Mouse (Mus musculus) CH12.LX (cell line): ENCODE results near the gene Cysrt1.

Experiments used
- CTCF ChIP-seq, 2 experiments: IDR thresholded peaks in 1 of 2; conservative IDR thresholded peaks in 1 of 2; 2 replicates each; pipeline ENCODE4 v1.5.1; 2011 to 2012; ENCODE audit warnings: low read depth in 2 of 2, low read length in 2 of 2, improper control_type of control experiment in 1 of 2, inconsistent platforms in 1 of 2, mild to moderate bottlenecking in 1 of 2, moderate library complexity in 1 of 2
- E2F4 ChIP-seq: IDR thresholded peaks from 2 replicates; pipeline ENCODE4 v1.6.1; 2011; ENCODE audit warnings: low read depth, low read length, improper control_type of control experiment; ENCODE audit not compliant: insufficient replicate concordance
- EP300 ChIP-seq: IDR thresholded peaks from 2 replicates; pipeline ENCODE4 v1.6.1; 2011; ENCODE audit warnings: low read length, improper control_type of control experiment
- NELFE ChIP-seq: IDR thresholded peaks from 2 replicates; pipeline ENCODE4 v1.6.1; 2011; ENCODE audit warnings: low read depth, low read length, improper control_type of control experiment
- NRF1 ChIP-seq: IDR thresholded peaks from 2 replicates; pipeline ENCODE4 v1.6.1; 2014; ENCODE audit warnings: low read depth, mild to moderate bottlenecking, inconsistent platforms, low read length, improper control_type of control experiment, moderate library complexity
- POLR2A ChIP-seq: IDR thresholded peaks from 2 replicates; pipeline ENCODE4 v1.6.1; 2011; ENCODE audit warnings: low read depth, mild to moderate bottlenecking, improper control_type of control experiment, low read length
- POLR2AphosphoS2 ChIP-seq: IDR thresholded peaks from 2 replicates; pipeline ENCODE4 v1.6.1; 2011; ENCODE audit warnings: low read depth, low read length, improper control_type of control experiment
- SMC3 ChIP-seq: IDR thresholded peaks from 2 replicates; pipeline ENCODE4 v1.6.1; 2011; ENCODE audit warnings: low read depth, low read length, improper control_type of control experiment
- TCF12 ChIP-seq: IDR thresholded peaks from 2 replicates; pipeline ENCODE4 v1.6.1; 2014; ENCODE audit warnings: low read depth, mild to moderate bottlenecking, inconsistent platforms, low read length, improper control_type of control experiment
- USF1 ChIP-seq: IDR thresholded peaks from 2 replicates; pipeline ENCODE4 v1.6.1; 2014; ENCODE audit warnings: low read depth, mild to moderate bottlenecking, inconsistent platforms, low read length, improper control_type of control experiment
- USF2 ChIP-seq: conservative IDR thresholded peaks from 2 replicates; pipeline ENCODE4 v1.6.1; 2011; ENCODE audit warnings: low read depth, low read length, improper control_type of control experiment

- TF ChIP-seq USF1 = no peak
- TF ChIP-seq NELFE = no peak
- no peak for TF ChIP-seq CTCF (conservative IDR thresholded peaks at IDR 0.05 in 1 of 2, IDR thresholded peaks at IDR 0.05 in 1 of 2; ENCODE audit: low read depth in 2 of 2, low read length in 2 of 2)
- TF ChIP-seq TCF12 = no peak
- no peak for TF ChIP-seq POLR2A
- no peak for TF ChIP-seq NRF1
- no peak for TF ChIP-seq USF2
- no peak for TF ChIP-seq EP300
- no peak for TF ChIP-seq SMC3
- TF ChIP-seq POLR2AphosphoS2 = no peak
- TF ChIP-seq E2F4 = no peak
Observed at GRCm38 (mm10) chr2:25246183-25247072, 4.2 kb upstream of the Cysrt1 start, which contains the start of gene AL732309.1.
